In the genomic region with DNA sequence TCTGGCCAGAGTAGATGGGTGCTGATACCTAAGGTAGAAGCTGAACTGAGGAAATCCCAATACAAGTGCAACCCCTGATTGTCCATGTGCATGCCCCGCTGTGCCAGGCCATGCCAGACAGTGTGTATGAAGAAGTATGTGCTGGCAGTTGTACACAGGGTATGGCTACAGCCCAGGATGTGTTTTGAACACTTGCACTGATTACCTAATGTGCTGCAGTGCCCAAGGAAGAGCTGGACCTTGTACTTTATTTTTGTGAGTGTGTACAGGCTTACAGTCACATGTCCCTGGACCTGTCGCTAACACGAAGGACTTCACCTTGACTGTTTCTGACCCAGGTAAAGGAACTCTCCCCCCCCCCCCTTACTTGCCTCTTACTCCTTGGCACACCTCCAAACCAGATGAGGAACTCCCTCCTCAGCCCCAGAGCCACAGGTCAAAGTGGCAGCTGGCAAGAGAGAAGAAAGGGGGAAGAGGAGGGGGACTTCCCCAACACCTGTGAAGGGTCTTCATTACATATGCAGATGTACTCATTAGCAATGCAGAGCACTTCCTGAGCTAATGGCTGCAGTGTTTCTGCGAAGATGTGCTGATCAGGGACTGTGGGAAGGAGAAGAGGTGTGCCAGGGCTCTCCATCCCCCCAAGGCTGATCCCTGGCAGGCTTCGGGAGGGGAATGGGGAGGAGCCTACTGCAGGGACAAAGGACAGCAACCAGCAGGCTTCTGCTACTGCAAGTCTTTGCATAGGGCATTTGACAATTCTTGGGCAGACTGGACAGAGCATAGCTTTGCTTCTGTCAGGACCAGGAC, we compare ENCODE assay signal across 9 mouse cellular contexts. TPM values are rescaled to one million over a fixed set of nuclear protein-coding genes. Genes with fewer than 3 reads are reported as not detected.
DNase-seq lines count a peak whose midpoint lies in the region; ATAC-seq and TF ChIP-seq lines count a peak whose summit lies in the region.
"Had no signal": no experiment of that assay in that cellular context is flagged by ENCODE, and none has a peak within 500 bp of the region (broad histone marks: within the 10 kb centered on the region; RNA-seq: fewer than 3 reads in every experiment).

No protein-coding gene starts in this region.

- H3K4me1 ChIP-seq in heart, embryonic 10.5 days = peaks cover 29% of the 10 kb centered on the region
- H3K4me1 ChIP-seq in E14TG2a.4 (replicated peaks; ENCODE audit: low read depth, low read length) = peaks cover 27% of the 10 kb centered on the region
- peaks cover 14% of the 10 kb centered on the region for H3K4me1 ChIP-seq in forebrain, postnatal 0 days (ENCODE audit: insufficient read depth)

- no peak overlapping the region for H3K4me2 ChIP-seq in forebrain, postnatal 0 days (ENCODE audit: low read depth)
- H3K4me2 ChIP-seq: lung, embryonic 14.5 days had no signal

- intact Hi-C loops in heart, postnatal 36 days (cut with DNase I) = no loop called here
- intact Hi-C loops in left cerebral cortex, adult 2 months (cut with DNase I) = loop anchor here (5.0 kb wide), 1 partner anchor 42 kb away; no protein-coding TSS in a partner anchor

- H3K27me3 ChIP-seq in heart, embryonic 10.5 days (ENCODE audit: insufficient read depth, poor library complexity, severe bottlenecking) = peaks cover 96% of the 10 kb centered on the region
- peaks cover 80% of the 10 kb centered on the region for H3K27me3 ChIP-seq in E14TG2a.4 (ENCODE audit: insufficient read depth, low read length)
- H3K27me3 ChIP-seq in forebrain, postnatal 0 days (ENCODE audit: insufficient read depth, low read length) = no peaks in the 10 kb centered on the region

- H3K27ac ChIP-seq in heart, embryonic 10.5 days = peak overlapping the region; percentile 31; the same call in 1 of the 2 replicates
- 0 out of 2 replicates have a peak overlapping the region, but pooled peaks have one; percentile 48 for H3K27ac ChIP-seq in forebrain, postnatal 0 days (ENCODE audit: low read depth, low read length)
- H3K27ac ChIP-seq in left cerebral cortex, adult 2 months = no peak overlapping the region

- no peak overlapping the region for H3K9ac ChIP-seq in forebrain, postnatal 0 days
- H3K9ac ChIP-seq: lung, embryonic 14.5 days had no signal

- H3K9me3 ChIP-seq in heart, embryonic 10.5 days = no peaks in the 10 kb centered on the region
- H3K9me3 ChIP-seq in E14TG2a.4 (ENCODE audit: low read length) = no peaks in the 10 kb centered on the region
- H3K9me3 ChIP-seq in forebrain, postnatal 0 days (ENCODE audit: low read length) = no peaks in the 10 kb centered on the region

- peak; percentile 54; the same call in 1 of the 2 replicates for ATAC-seq in forebrain, postnatal 0 days
- ATAC-seq in megakaryocyte-erythroid progenitor cell, adult 5-6 weeks (replicated peaks; ENCODE audit: low FRiP score, low TSS enrichment, poor library complexity, severe bottlenecking) = no peak

- 0 out of 2 replicates have a peak, but pooled peaks have one; percentile 2 for TF ChIP-seq CTCF in E14TG2a.4 (conservative IDR thresholded peaks at IDR 0.05; ENCODE audit: low read length)
- TF ChIP-seq CTCF in forebrain, postnatal 0 days (IDR thresholded peaks at IDR 0.05; ENCODE audit: low read depth) = no peak
- TF ChIP-seq CTCF in left cerebral cortex, adult 2 months (IDR thresholded peaks at IDR 0.05) = no peak

- 29% methylated on average over 5 of the region's 5 CpGs for WGBS in heart, embryonic 10.5 days
- WGBS in forebrain, postnatal 0 days = 38% methylated on average over 5 of the region's 5 CpGs

- DNase-seq in heart, embryonic 10.5 days (ENCODE audit: low spot score) = no peak
- no peak for DNase-seq in heart, postnatal 36 days
- peak; percentile 30 for DNase-seq in forebrain, postnatal 0 days
- peak; percentile 32 to 69 for DNase-seq in kidney, postnatal 25 days
- no peak for DNase-seq in left cerebral cortex, adult 2 months (ENCODE audit: extremely low spot score in 1 of 2, low spot score in 2 of 2)
- DNase-seq in gastrocnemius, postnatal 4 days (ENCODE audit: low spot score in 2 of 2) = no peak
- DNase-seq: lung, embryonic 14.5 days had no signal

- H3K36me3 ChIP-seq in heart, embryonic 10.5 days = no peaks in the 10 kb centered on the region
- no peaks in the 10 kb centered on the region for H3K36me3 ChIP-seq in E14TG2a.4 (ENCODE audit: insufficient read depth, low read length)
- no peaks in the 10 kb centered on the region for H3K36me3 ChIP-seq in forebrain, postnatal 0 days (ENCODE audit: insufficient read depth)

- no peak overlapping the region for H3K4me3 ChIP-seq in heart, embryonic 10.5 days
- H3K4me3 ChIP-seq in E14TG2a.4 (replicated peaks; ENCODE audit: low read length) = peak overlapping the region; percentile 20; the same call in 1 of the 2 replicates
- no peak overlapping the region for H3K4me3 ChIP-seq in forebrain, postnatal 0 days (ENCODE audit: low read depth, low read length)
- no peak overlapping the region for H3K4me3 ChIP-seq in left cerebral cortex, adult 2 months

RNA-seq across cellular contexts. Expression of gene Smug1, which starts 32.4 kb away (rescaled TPM):
- 16.2 and 19.5 TPM in 2 replicates for polyA plus RNA-seq in heart, embryonic 10.5 days (2016; fragmentation: Nextera tagmentation; extraction: Ambion mirVana)
- 10 to 100 TPM; 13.2 to 15.7 TPM for total RNA-seq in heart, postnatal 36 days (2021)
- 34.0 and 34.4 TPM in 2 replicates for total RNA-seq in forebrain, postnatal 0 days (2014; rRNA removed)
- 14.6 and 18.5 TPM in 2 replicates for polyA plus RNA-seq in forebrain, postnatal 0 days (2015; fragmentation: Nextera tagmentation; extraction: Ambion mirVana)
- 10 to 100 TPM; 20.7 to 23.2 TPM for total RNA-seq in left cerebral cortex, adult 2 months (2021)
- 10 to 100 TPM; 13.9 to 15.4 TPM for total RNA-seq in gastrocnemius, postnatal 4 days (2021)
- 3.6 and 5.9 TPM in 2 replicates for total RNA-seq in megakaryocyte-erythroid progenitor cell, adult 5-6 weeks (2014; fragmentation: Nextera tagmentation)
- 2.2 and 4.2 TPM in 2 replicates for total RNA-seq in megakaryocyte-erythroid progenitor cell, adult 5-6 weeks (2017)

Comparison
In these comparisons a context has a peak if more than half of its experiments do, and no peak if none do; other contexts are left out.
1. DNase-seq: peak in forebrain, postnatal 0 days (single experiment) and kidney, postnatal 25 days (2 of 2); none in heart, embryonic 10.5 days (single experiment), heart, postnatal 36 days (0 of 2), left cerebral cortex, adult 2 months (0 of 2) and gastrocnemius, postnatal 4 days (0 of 2).